Mouse (Mus musculus) kidney, postnatal 10 days (tissue): Measurements from ENCODE around the gene Utrn.

Source experiments
- DNase-seq: peaks from one replicate; pipeline ENCODE4 v3.0.0; 2021; ENCODE audit warnings: mixed read lengths

Gene Utrn

DNA sequence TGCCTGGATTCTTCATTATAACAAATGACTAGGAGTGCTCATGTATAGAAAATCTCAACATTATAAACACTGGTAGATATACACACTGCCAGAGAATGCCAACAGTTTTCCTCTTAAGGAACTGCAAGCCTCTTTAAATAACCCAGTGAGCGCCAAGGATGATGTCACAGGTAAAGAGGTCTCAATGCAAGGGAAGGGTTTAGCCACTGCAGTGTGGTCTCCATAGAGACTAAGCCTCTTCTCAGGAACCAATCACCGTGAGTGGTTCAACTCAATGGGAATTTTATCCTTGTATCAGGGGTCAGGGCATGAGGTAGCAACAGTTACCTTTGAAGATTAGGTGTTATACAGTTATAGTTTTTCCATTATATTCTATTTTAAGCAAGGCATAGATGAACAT, 469.7 kb downstream of the Utrn start:
- DNase-seq = no peak

DNA sequence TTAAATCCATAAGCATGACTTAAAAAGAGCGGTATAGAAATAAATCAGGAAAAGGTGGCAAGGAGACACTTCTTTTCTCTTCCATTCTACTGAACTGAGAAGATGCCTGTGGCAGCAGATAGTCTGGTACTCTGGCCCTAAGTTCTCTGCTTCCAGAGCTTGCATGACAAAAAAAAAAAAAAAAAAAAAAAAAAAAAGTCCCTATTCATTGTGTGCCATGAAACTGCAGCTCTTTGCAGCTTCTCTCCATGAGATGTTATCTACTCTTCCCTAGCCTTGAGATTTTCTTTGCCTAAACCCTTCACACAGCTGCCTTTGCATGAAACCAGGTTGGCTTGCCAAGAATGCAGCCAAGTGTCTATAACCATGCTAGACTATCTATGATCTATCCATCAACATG, 489.0 kb downstream of the Utrn start:
- DNase-seq = no peak

DNA sequence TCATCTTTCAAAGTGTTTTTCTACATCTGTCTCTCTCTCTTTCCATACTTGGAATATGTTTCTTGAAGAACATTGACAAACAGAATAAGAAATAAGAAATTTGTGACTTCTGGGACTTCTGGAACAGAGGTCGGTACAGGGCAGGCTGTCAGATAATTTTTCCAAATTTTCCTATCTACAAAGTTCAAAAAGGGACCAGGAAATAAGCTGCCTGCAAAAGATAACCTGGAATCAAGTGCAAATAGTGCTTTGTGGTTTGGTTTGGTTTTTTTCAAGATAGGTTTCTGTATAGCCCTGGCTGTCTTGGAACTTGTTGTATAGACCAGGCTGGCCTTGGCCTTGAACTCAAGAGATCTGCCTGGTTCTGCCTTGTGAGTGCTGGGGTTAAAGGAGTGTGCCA, 490.0 kb downstream of the Utrn start:
- no peak for DNase-seq

DNA sequence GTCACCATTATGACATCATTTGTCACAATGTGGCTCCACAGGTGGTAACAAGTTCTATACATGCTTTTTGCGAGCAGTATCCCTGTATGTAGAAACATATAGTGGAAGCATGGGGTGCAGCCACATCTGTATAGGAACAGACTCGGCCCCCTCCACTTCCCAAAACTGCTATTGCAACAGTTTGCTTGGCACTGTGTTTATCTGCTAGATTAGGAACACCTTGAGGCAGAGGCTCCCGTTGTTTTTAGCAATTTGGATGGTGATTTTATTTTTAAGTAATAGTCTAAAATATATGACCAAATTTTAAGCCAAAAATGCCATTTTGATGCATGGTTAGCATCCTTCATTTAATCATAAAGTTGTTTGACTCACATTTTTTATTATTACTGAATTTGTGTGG, 491.4 kb downstream of the Utrn start:
- no peak for DNase-seq

DNA sequence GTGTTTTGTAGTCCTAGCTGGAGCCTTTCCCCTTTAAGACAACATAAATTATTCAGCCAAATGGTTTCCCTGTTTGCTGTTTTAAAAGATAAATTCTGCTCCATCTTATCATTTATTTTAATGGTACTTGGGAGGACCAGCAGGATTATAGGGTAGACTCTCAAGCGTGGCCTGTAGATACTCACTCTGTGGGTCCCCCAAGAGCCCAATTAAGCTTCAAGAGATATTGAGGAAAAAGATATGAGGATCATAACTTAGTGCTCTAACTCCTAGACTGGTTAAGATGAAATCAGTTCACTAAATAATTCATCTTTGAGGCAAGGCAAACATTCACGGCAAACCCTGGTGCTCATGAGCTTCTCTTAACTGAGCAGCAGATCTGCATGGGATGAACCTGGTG, 493.1 kb downstream of the Utrn start:
- no peak for DNase-seq

DNA sequence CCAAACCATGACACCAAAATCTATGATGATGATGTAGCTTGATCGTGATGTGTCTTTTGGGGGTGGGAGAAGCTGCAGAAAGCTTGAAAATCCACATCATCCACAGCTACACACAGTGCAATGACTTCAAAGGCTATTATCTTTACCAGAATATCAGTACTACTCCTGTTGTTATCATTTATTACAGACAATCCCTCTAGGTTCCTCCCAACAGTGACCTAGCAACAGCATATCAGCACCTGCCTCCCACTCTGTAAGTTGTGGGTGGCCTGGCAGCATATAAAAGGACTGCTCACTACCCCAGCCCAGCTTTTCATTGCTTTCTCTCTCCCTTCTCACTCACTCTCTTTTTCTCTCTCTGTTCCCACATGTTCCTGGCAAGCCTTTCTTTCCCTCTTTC, 494.4 kb downstream of the Utrn start:
- no peak for DNase-seq

DNA sequence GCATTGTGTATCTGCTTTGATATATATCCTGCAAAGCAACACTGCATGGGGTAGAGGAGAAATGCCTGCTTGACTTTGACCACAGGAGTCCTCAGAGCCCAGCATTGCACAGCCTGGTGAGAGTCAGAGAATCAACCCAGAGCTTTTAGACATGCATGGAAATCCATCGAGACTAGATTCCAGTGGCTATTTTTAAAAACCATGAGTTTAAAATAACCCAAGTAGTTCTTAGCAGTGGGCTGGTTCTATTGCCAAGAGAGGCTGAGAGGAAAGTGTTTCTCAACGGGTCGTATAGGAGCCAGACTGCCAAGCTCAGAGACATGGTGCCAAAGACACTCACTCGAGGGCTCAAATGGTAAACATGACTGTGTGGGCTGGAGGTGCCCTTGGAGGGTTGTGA, 514.6 kb downstream of the Utrn start:
- no peak for DNase-seq

DNA sequence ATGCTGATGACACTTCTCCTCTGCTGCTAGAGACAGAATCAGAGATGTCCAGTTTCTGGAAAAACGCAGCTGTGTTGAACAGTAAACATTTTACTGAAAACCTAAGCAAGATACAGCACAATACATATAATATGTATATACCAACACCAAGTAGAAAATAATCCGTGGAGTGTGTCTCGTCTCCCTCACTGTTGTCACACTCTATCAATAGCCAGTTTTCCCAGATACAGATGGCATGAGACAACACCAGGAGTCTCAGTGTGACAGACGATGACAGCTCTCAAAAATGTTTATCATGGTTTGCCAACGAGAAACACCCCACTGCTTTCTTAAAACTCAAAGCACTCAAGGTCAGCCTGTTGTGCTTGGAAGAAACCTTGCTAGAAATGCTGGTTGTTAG, 515.1 kb downstream of the Utrn start:
- no peak for DNase-seq

DNA sequence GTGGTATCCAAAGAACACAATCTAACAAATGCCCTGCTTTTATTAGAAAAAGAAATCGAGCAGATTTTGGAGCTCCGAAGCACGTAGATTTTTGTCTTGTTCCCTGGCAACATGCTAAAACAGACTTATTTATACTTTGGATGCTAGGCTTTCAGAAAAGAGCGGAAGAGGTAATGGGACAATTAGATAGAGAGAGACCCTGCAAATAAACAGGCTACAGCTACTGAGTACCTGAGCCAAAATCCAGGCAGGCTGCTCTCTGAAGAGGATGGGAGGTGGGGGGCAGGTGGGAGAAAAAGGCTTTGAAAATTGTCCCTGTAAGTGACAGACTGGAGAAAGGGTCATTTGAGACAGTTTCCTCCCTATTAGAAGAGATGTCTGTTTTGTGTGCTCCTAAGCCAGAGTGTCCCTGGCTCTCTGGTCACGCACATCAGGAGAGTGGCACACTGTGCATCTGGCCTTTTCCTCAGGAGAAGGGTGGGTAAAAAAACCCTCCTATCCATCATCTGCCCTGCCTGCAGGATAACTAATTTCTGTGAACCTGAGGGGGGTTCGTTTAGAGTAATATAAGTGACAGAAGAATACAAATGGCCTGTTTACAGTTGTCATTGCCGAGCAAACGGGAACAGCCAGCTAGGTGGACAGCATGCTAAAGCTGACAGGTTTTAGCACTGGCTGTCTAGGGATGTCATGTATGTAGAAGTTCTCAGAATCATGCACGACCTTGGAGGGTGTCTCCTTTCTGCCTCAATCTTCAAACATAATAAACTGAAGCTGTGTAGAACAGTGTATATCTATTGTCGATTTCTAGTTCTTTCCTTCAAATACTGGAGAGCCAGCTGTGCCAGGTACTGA, 529.2 kb downstream of the Utrn start:
- no peak for DNase-seq

DNA sequence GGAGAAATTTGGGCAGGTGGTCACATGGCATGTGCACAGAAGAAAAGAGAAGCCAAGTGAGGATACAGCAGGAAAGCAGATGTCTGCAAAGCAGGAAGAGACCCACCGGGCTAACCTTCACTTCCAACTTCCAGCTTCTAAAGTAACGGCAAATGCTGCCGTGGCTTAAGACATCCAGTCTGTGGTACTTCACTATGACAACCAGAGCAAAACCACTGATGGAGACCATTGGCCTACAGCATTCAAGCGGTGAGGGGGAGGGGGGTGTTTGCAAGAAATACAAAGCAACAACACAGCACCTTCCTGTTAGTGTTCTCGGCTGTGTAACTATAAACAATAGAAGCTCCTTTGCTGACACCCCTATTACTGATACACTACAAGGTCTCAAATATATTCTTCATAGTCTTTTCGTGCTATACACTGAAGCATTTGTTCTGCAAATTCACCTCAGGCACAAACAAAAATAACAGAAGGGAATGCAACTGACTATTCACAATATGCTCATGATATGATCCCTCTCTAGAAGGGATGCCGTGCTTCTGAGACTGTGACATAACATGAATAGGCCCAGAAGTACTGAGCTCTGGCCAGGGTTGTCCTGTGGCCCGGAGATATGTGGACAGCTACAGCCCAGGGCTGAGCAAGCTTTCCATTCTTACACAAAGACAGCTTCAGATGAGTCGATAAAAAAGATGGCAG, 530.0 kb downstream of the Utrn start:
- no peak for DNase-seq
